Mouse (Mus musculus) forebrain, embryonic 14.5 days (tissue): ENCODE measurements around the gene Mrpl33. TPM values are rescaled to one million over a fixed set of nuclear protein-coding genes. Genes with fewer than 3 reads are reported as not detected.

Experiments
- ATAC-seq: fragments of 200-750 bp; cut with Nextera tagmentation; 2 replicates; pipeline ENCODE4 v1.8.0; 2017; ENCODE audit warnings: mild to moderate bottlenecking, moderate library complexity
- DNase-seq: peaks from one replicate; pipeline ENCODE4 v3.0.0-alpha.2; 2015; ENCODE audit warnings: low spot score
- H3K27ac ChIP-seq: fragments of 300-500 bp; sonication (generic); 2 replicates; pipeline ENCODE4 v1.5.1; 2014; ENCODE audit warnings: low read depth, mild to moderate bottlenecking, control low read depth, low read length, moderate library complexity
- H3K27me3 ChIP-seq: fragments of 300-500 bp; sonication (generic); replicated peaks from 2 replicates; pipeline ENCODE4 v1.6.1; 2014; ENCODE audit warnings: low read length, control low read depth, mixed read lengths; ENCODE audit not compliant: control insufficient read depth, insufficient read depth
- H3K36me3 ChIP-seq: fragments of 300-500 bp; sonication (generic); 2 replicates; pipeline ENCODE4 v1.6.1; 2014; ENCODE audit warnings: low read length, control low read depth; ENCODE audit not compliant: control insufficient read depth, insufficient read depth
- H3K4me1 ChIP-seq: fragments of 300-500 bp; sonication (generic); 2 replicates; pipeline ENCODE4 v1.6.1; 2014; ENCODE audit warnings: antibody characterized with exemption, low read length, control low read depth; ENCODE audit not compliant: control insufficient read depth, insufficient read depth
- H3K4me2 ChIP-seq: fragments of 300-500 bp; sonication (generic); 2 replicates; pipeline ENCODE4 v1.6.1; 2014; ENCODE audit warnings: mild to moderate bottlenecking, control low read depth, low read length
- H3K4me3 ChIP-seq: fragments of 300-500 bp; sonication (generic); 2 replicates; pipeline ENCODE4 v1.5.1; 2014; ENCODE audit warnings: low read depth, low read length, control low read depth
- H3K9ac ChIP-seq: fragments of 300-500 bp; sonication (generic); 2 replicates; pipeline ENCODE4 v1.6.1; 2014; ENCODE audit warnings: mild to moderate bottlenecking, low read length, control low read depth, moderate library complexity
- H3K9me3 ChIP-seq: fragments of 300-500 bp; sonication (generic); replicated peaks from 2 replicates; pipeline ENCODE4 v1.6.1; 2016; ENCODE audit warnings: low read length, control low read depth, mixed read lengths; ENCODE audit not compliant: control insufficient read depth
- WGBS: fragments of 180-500 bp; shearing (Covaris S2); extraction: QIAGEN DNeasy Blood & Tissue Kit; methylation state at CpG from one replicate; pipeline ENCODE4 v1.1.7; 2014; 5-methylcytosine and 5-hydroxymethylcytosine counted together
- polyA plus RNA-seq: library from polyadenylated mRNA; unstranded; fragments of >200 nt; fragmentation: Nextera tagmentation; extraction: Ambion mirVana; gene quantifications from 2 replicates; pipeline ENCODE4 v1.2.1, GENCODE M21; 2014

The Mrpl33 gene
- polyA plus RNA-seq, 1 experiment from 2014 or later: 241 TPM

DNA sequence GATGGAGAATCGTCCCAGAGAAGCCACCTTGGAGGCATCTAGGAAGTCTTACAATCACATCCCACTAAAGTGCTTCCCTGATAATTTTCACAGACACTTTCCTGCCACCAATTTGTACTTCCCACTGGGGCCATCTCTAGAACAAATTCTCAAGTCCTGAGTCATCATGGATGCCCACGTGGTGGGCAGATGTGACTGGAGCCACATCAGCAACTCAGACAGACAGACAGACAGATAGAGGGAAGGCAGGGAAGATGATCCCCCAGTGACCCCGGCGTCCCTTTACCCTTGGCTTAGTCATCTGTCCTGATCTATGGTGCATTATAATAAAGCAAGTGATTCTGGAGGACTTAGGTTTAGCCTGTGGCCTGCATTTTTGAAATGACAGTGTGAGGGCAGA is 47.5 kb downstream of the Mrpl33 start:
- Histone ChIP-seq H3K4me1 (no peaks in the 10 kb centered on the region), H3K36me3 (no peaks in the 10 kb centered on the region), H3K27me3 (no peaks in the 10 kb centered on the region), H3K4me2 (no peak overlapping the region), H3K4me3 (no peak overlapping the region), H3K9ac (no peak overlapping the region), H3K27ac (no peak overlapping the region), H3K9me3 (no peaks in the 10 kb centered on the region)
- WGBS: 87% methylated on average over 4 of the region's 4 CpGs
- DNase-seq (no peak), ATAC-seq (no peak)

DNA sequence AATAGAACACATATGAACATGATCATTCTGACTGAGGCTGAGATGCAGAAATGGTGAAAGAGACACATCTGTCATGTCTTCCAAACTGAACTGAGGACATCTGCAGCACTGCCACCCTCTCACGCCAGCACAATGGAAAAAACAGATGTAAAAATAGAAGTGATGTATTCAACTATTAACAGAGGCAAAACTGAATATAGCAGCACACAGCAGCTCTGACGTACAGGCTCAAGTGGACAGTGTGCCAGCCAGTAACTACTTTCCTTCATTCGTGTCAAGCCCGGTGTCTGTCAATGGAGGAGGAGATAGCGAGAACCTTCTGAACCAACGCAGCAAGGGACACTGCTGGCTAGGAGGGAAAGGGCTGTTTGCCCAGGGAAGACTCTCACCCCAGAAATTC is 48.1 kb downstream of the Mrpl33 start:
- Histone ChIP-seq H3K27ac (no peak overlapping the region), H3K4me3 (no peak overlapping the region), H3K4me1 (no peaks in the 10 kb centered on the region), H3K27me3 (no peaks in the 10 kb centered on the region), H3K4me2 (no peak overlapping the region), H3K9ac (no peak overlapping the region), H3K36me3 (no peaks in the 10 kb centered on the region), H3K9me3 (no peaks in the 10 kb centered on the region)
- ATAC-seq (no peak), DNase-seq (no peak)
- 92% methylated on average over 6 of the region's 6 CpGs for WGBS

DNA sequence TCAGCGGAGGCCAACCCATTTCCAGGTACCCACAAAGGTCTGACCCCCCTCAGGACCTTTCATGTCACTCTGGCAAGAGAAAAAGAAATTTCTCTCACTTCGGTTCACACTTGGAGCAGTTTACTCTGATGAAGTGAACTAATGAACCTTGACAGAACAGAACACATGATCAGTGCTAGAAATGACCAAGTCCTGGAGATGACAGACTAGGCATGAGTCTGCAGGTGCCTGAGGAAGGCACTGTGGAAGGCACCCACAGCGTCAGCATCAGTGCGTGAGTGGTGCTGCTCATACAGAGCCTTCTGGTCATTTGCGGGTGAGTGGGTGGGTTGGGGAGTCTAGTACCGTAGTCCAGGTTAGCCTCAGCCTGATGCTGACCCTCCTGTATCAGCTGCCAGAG is 49.1 kb downstream of the Mrpl33 start:
- no peak overlapping the region for H3K4me3 ChIP-seq
- no peak overlapping the region for H3K9ac ChIP-seq
- H3K4me2 ChIP-seq: no peak overlapping the region
- WGBS: 91% methylated on average over 6 of the region's 6 CpGs
- ATAC-seq (no peak), DNase-seq (no peak)
- H3K9me3 ChIP-seq: no peaks in the 10 kb centered on the region
- H3K27ac ChIP-seq: no peak overlapping the region
- H3K4me1 ChIP-seq: no peaks in the 10 kb centered on the region
- H3K36me3 ChIP-seq: no peaks in the 10 kb centered on the region
- H3K27me3 ChIP-seq: no peaks in the 10 kb centered on the region

DNA sequence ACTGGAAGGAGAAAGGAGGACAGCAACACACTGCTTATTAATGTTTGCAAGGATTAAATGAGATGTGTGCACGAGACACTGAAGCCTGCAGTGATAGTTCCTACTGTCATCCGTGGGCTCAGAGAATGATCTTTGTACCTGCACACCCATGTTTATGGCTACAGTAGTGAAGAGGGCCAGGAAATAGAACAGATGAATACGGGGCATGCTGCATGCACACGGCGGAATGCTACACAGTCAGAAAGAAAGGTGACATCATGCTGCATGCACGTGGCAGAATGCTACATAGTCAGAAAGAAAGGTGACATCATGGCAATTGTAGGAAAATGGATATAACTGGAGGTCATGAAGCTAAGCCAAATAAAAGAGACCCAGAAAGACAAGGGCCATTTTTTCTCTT is 49.8 kb downstream of the Mrpl33 start:
- no peaks in the 10 kb centered on the region for H3K4me1 ChIP-seq
- H3K4me2 ChIP-seq: no peak overlapping the region
- H3K27me3 ChIP-seq: no peaks in the 10 kb centered on the region
- ATAC-seq (no peak), DNase-seq (no peak)
- no peaks in the 10 kb centered on the region for H3K9me3 ChIP-seq
- 81% methylated on average over 6 of the region's 6 CpGs for WGBS
- H3K36me3 ChIP-seq: no peaks in the 10 kb centered on the region
- no peak overlapping the region for H3K27ac ChIP-seq
- no peak overlapping the region for H3K9ac ChIP-seq
- no peak overlapping the region for H3K4me3 ChIP-seq

DNA sequence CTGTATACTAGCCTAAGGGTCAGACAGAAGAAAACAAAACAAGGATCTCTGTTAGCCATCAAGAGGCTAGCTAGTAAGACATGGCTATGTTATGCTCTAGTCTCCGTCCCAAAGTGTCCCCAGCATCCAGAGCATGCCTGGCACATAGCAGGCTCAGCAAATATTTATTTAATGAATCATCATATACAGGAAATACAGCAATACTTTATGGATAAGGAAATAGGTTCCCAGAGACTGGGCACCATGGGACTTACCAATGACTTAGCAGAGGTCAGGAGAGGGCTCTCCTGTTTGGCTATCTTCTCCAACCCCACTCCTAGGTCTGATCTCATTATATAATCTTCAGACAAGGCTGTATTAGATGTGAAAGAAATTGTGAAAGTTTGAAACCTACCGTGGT is 50.6 kb downstream of the Mrpl33 start:
- DNase-seq: no peak

DNA sequence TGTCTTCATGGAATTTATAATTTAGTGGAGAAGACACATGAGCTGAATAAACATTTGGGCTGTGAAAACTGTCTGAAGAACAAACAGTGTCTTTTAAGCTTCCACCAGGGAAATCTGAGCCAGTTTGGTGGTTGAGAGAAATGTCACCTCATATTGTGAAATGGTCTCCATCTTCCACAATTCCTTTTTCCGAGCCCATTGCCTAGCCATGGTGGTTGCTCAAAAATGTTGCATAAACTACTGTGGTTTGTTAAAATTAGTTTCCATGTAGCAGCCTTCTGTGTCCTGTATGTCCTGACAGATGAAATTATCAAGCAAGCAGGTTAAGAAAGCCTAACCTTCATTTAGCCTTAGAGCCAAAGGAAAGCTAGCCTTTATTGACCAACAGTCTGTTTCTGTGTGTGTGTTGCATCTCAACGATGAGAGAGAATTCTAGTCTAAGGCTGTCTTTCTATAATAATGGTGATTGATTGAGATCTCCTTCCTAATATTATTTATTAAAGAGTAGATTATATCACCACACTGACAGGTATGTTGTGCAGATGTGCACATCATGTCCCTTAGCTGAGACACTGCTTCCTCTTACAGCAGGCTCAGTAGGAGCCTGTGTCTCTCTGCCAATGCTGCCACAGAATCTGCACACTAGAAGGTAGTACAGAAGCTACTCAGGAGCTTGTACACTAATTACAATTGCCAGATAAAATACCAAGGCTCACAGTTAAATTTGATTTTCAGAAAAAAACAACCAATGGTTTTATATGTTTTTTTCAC is 54.0 kb downstream of the Mrpl33 start:
- WGBS: 89% methylated on average over 2 of the region's 2 CpGs
- no peak overlapping the region for H3K4me2 ChIP-seq
- no peaks in the 10 kb centered on the region for H3K4me1 ChIP-seq
- no peak for ATAC-seq
- no peak overlapping the region for H3K27ac ChIP-seq
- DNase-seq: no peak
- no peak overlapping the region for H3K4me3 ChIP-seq
- H3K36me3 ChIP-seq: no peaks in the 10 kb centered on the region
- no peak overlapping the region for H3K9ac ChIP-seq
- no peaks in the 10 kb centered on the region for H3K9me3 ChIP-seq
- no peaks in the 10 kb centered on the region for H3K27me3 ChIP-seq

More for the DNA sequence above, 50.6 kb downstream of the Mrpl33 start:
- 91% methylated on average over 2 of the region's 2 CpGs for WGBS
- no peak for ATAC-seq
- no peaks in the 10 kb centered on the region for H3K9me3 ChIP-seq
- H3K4me2 ChIP-seq: no peak overlapping the region
- H3K36me3 ChIP-seq: no peaks in the 10 kb centered on the region
- H3K27ac ChIP-seq: no peak overlapping the region
- no peaks in the 10 kb centered on the region for H3K27me3 ChIP-seq
- H3K4me1 ChIP-seq: no peaks in the 10 kb centered on the region
- no peak overlapping the region for H3K9ac ChIP-seq
- no peak overlapping the region for H3K4me3 ChIP-seq

DNA sequence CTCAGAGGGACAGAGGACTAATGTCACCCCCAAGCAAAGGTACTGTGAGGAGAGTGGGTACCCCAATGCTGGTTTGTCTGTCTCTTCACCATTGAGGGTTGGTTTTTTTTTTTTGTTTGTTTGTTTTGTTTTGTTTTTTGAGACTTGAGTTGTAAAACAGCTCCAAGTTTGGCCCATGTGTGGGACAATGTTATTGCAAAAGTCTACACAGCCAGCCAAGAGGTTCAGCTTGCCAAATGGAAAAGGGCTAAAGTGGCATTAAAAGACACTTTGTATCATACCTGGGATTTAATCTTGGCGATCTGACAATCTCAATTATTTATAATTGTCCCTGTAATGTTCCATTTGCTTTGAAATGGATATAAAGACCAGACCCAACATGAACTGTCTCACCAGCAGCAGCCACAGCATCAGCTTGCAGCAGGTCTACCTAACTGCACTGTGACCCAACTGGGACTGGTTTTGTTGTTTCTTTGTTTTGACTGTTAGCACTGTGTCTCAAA is 59.0 kb downstream of the Mrpl33 start:
- ATAC-seq: no peak
- 95% methylated on average over 1 of the region's 1 CpGs for WGBS

DNA sequence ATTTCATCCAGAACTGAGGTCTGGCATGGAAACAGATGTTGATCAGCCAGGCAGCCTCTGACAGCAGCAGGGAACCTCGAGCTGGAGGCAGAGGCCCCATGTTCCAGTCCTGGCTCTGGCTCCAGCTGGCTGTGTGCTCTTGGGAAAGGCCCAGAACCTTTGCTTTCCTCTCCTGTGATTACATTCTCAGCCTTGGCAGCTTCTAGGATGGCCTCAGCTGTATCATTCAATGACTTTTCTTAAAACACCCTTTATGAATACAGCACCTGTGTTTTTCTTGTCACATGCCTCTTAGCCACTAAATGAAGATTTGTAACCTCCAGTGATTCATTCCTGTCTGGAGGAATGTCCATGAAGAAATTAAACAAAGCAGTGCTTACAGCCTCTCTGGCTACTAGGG is 69.4 kb downstream of the Mrpl33 start:
- DNase-seq (no peak), ATAC-seq (no peak)
- Histone ChIP-seq H3K9ac (no peak overlapping the region), H3K27me3 (no peaks in the 10 kb centered on the region), H3K27ac (no peak overlapping the region), H3K36me3 (no peaks in the 10 kb centered on the region), H3K4me2 (no peak overlapping the region), H3K4me1 (no peaks in the 10 kb centered on the region), H3K4me3 (no peak overlapping the region), H3K9me3 (no peaks in the 10 kb centered on the region)
- WGBS: 35% methylated on average over 1 of the region's 1 CpGs

More for the DNA sequence above, 59.0 kb downstream of the Mrpl33 start:
- no peak overlapping the region for H3K4me3 ChIP-seq
- no peak overlapping the region for H3K9ac ChIP-seq
- H3K9me3 ChIP-seq: no peaks in the 10 kb centered on the region
- H3K27me3 ChIP-seq: no peaks in the 10 kb centered on the region
- no peaks in the 10 kb centered on the region for H3K36me3 ChIP-seq
- H3K4me1 ChIP-seq: no peaks in the 10 kb centered on the region
- H3K27ac ChIP-seq: no peak overlapping the region
- no peak overlapping the region for H3K4me2 ChIP-seq
- no peak for DNase-seq

DNA sequence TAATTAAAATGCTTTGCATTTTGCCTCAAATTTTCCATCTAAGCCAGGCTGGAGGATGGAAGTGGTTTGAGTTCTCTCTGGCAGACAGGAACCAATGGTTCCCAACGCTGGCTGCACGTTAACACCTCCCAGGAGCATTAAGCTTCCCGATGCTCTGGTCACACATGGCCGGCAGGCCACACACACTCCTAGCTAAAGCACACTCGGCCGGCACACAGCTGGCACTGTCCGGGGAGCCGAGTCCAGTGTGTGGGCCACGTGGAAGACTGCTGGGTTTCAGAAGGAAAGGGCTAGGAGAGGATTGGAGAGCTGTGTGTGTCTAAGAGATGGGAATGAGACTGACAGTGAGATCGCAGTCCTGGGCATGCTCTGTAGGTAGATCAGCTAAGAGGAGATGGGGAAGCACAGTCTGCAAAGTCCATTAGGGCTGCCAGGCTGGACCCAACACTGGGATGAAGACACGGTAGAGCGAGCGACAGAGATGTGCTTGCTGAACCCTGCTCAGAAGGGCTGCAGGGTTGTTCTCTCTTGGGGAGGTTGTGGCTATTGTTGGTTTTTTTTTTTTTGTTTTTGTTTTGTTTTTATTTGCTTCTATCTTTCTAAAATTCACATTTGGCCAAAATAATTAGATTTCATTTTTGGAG is 71.7 kb downstream of the Mrpl33 start:
- ATAC-seq: no peak
- no peaks in the 10 kb centered on the region for H3K4me1 ChIP-seq
- 83% methylated on average over 13 of the region's 13 CpGs for WGBS
- H3K9ac ChIP-seq: no peak overlapping the region
- no peak overlapping the region for H3K4me2 ChIP-seq
- H3K27ac ChIP-seq: no peak overlapping the region
- no peak for DNase-seq
- no peaks in the 10 kb centered on the region for H3K9me3 ChIP-seq
- H3K4me3 ChIP-seq: no peak overlapping the region
- H3K27me3 ChIP-seq: no peaks in the 10 kb centered on the region
- no peaks in the 10 kb centered on the region for H3K36me3 ChIP-seq
